Mouse (Mus musculus) left cerebral cortex, postnatal 25 days (tissue): ENCODE measurements around the gene Astn1. TPM values are rescaled to one million over a fixed set of nuclear protein-coding genes. Genes with fewer than 3 reads are reported as not detected.

ENCODE experiments used
- DNase-seq, 2 experiments: peaks; one replicate each; pipeline ENCODE4 v3.0.0; 2022; ENCODE audit warnings: low spot score in 2 of 2, mixed read lengths in 1 of 2
- intact Hi-C: fragments of 180-260 bp; cut with DNase I; formaldehyde crosslinking; loops from one replicate; pipeline ENCODE4 v1.15.1; 2025
- microRNA-seq, 2 experiments: library from miRNA; unstranded; fragments of <30 nt; microRNA quantifications; one replicate each; pipeline ENCODE4 v1.2.0; 2022
- total RNA-seq, 2 experiments: library from RNA; stranded (reverse); gene quantifications; 2 replicates each; pipeline ENCODE4 v1.2.3; 2021

The Astn1 gene
- total RNA-seq, 2 experiments from 2014 or later: 187 to 191 TPM

DNA sequence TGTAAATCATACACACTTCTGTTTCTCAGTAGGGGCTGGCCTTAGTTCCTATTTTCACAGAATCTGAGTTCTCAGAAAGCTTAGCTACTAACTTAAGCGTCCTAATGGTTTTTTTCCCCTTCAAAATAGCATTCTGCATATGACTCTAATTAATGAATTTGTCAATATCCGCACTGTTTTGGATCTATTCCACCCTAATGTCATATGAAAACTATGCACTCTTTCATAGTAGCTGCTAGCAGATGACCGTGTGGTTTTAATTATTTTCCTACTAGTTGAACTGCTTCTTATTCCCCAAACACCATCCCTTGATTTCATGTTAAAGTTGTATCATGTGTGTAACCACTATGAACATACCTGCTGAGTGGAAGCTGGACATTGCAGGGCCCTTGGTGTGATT lies 303.9 kb downstream of the Astn1 start:
- no peak for DNase-seq
- intact Hi-C loops: no loop called here

GRCm38 (mm10) chr1:158669971-158670592 lies 308.0 kb downstream of the Astn1 start:
- peak; percentile 60 to 69 for DNase-seq
- intact Hi-C loops: loop anchor here (1.0 kb wide), 1 partner anchor 465 kb away; no protein-coding TSS in a partner anchor

- intact Hi-C loops: no loop called here
- no peak for DNase-seq
Measured at GRCm38 (mm10) chr1:158687726-158688125, 325.7 kb downstream of the Astn1 start.

- intact Hi-C loops: no loop called here
- DNase-seq: no peak
Measured at GRCm38 (mm10) chr1:158697423-158697822, 335.4 kb downstream of the Astn1 start.

GRCm38 (mm10) chr1:158697859-158698569 lies 335.9 kb downstream of the Astn1 start:
- intact Hi-C loops: no loop called here
- no peak for DNase-seq

DNA sequence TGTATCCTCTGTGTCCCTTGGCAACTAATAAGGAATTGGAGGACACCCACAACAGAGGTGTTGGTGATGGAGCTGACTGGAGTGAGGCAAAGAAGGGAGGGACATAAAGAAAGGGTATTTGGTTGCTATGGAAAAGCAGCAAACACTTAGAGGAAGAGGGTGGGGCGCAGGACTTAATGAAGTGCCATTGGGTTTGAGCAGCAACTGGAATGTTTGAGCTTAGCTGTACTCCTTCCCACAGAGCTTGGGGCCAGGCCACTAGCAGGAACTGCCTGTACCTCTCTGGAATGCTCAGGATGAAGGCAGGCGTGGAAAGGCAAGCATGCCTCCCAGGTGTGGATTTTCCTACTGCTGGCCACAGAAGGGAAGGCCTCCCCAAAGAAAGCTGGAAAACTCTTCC lies 337.2 kb downstream of the Astn1 start:
- intact Hi-C loops: no loop called here

DNA sequence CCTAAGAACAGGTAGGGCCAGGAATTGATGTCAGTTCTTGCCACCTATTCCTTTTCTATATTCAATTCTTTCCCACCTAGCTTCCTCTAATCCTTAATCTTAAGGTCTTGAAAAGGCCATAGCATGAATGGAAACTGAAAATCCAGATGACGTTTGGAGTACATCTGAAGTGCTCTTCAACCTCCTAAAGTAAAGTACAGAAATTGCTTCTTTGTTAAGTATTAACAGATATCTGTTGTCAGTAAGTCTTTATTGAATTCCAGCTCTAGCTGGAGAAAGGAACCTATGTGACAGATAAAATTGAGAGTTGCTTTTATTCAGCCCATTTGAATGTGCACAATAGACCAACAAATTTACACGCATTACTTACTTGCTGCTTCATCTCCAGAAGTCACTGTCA lies 338.1 kb downstream of the Astn1 start:
- intact Hi-C loops: no loop called here
- no peak for DNase-seq

More for the DNA sequence above, 337.2 kb downstream of the Astn1 start:
- DNase-seq: no peak

GRCm38 (mm10) chr1:158701336-158701735 lies 339.3 kb downstream of the Astn1 start:
- intact Hi-C loops: no loop called here
- DNase-seq: no peak

DNA sequence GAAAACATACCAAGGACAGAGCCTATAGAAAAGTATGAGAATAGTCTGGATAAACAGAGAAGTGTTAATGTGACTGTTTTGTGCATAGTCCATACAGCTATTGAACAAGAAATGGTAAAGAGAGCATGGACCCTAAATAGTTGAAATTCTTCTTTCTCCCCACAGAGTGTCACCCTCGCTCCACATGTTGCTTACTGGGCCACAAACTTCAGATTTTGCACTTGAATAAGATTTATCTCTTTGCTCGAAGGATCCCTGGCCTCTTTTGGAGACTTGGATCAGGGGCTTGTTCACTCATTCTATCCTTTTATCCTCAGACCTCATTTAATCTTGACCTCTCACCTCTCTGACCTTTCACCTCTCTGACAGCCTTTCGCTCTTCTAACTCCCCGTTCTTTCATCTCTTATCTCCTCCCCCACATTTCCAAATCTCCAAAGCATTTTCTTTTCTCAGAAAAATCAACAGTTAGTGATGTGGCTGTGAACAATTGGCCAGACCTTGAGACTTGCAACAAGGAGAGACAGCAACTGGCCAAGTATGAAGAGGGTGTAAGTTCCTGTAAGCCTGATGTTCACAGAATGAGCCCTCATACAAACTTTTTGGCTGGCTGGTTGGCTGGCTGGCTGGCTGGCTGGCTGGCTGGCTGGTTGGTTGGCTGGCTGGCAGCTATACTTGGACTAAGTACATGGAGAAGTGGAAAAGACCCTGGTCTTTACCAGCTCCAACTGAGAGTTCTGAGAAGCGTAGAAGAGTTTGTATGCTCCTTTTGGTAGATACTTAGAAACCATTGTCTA lies 351.4 kb downstream of the Astn1 start:
- intact Hi-C loops: loop anchor here (1.0 to 10.0 kb wide), 3 partner anchors 240 to 1471 kb away; no protein-coding TSS in a partner anchor
- DNase-seq: peak; percentile 26 to 60

DNA sequence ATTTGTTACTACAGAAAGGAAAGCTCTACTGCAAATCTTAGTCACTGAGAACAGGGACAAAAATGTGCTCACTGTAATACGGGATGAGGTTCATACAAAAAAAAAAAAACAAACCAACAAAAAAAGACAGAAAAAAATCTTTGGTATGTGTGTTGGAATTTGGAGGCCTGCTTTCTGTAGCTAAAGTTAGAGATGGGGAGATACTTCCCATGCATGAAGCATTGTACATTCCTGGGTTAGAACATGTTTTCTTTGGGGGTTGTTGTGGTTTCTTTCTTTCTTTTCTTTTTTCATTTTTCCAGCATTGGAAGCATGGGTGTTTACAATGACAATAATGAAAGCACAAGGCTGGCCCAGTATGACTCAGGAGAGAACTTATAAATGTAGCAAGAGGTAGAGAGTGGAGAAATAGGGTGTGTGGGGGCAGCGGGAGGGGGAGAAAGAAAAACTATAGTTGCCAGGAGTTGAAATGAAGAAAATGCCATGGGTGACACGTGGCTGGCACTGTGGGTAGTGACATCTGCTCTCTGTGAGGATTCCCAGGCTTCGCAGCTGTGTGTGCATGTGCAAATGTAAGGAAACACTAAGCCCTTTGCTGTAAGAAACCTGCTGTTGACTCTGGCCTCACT lies 370.9 kb downstream of the Astn1 start:
- intact Hi-C loops: no loop called here
- DNase-seq: peak; percentile 32 to 88

DNA sequence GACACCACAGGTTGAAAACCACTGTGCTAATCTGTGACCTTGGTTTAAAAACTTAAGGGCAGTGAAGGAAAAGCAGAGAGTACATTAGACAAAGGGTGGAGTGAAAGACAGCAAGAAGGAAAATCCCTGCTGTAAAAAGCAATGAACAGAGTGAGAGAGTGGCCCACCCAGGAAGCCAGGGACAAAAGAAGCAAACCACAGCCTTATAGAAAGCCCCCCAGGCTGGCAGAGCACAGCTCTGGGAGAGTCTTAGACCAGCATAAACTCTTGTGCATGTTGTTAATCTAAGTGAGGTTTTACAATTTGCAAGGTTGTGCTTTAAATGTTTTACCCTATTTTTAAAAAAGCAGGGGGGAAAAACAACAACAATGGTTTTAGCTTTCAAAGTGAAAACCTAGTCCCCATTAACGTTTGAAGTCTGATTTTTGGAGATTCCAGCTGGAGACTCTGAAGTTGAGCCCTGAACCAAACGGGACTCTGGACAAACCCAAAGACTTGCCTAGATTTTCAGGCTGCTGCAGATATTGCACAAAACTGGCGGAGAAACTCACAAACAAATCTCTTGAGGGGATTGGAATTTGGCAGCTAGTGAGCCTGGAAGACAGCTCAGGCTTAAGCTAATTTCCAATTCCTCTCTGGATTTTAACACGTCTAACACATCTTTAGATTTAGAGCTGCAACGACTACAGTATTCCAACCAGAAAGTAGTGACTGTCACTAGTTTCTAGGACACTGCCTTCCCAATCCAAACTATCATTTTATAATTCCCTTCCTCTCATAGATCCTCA lies 377.3 kb downstream of the Astn1 start:
- intact Hi-C loops: no loop called here

DNA sequence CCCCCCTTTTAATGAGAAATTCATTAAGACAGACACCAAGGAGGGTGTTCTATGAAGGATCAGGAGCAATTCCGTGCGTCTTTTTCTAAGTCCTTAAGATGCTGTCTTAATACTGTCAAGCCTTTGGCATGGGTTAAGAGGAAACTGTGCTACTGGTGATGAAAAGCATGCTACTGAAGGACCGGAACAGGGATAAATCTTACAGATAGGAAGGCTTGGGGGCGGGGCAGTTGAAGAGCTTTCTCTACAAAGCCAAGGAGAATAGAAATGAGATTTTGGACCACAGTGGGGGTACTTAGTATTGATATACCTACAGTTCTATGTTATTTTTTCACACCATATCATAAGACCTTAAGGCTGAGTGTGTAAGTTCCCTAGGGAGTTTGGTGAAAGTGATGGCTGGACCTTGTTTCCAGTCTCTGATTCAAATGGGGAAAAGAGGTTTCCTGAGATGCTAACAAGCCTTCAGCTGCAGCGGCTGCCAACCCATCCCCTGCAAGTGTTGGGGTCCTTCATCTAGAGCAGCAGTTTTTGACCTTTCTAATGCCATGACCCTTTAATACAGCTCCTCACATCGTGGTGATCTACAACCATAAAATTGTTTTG lies 378.2 kb downstream of the Astn1 start:
- intact Hi-C loops: no loop called here
- no peak for DNase-seq

More for the DNA sequence above, 377.3 kb downstream of the Astn1 start:
- peak in 1 of 2 experiments; percentile 15 for DNase-seq

- intact Hi-C loops: no loop called here
Measured at GRCm38 (mm10) chr1:158740949-158741348, 378.9 kb downstream of the Astn1 start.

More at GRCm38 (mm10) chr1:158740949-158741348, 378.9 kb downstream of the Astn1 start:
- DNase-seq: peak; percentile 8 to 80

Small RNA genes lying within 50 kb of the gene (microRNA-seq; reads per million reads assigned to microRNA genes)
- gene Mir488: 293 to 460 reads per million in 2 experiments

Other genes with a start within 250 kb of the Astn1 start
- 100 to 1,000 TPM; 118 to 134 TPM for gene Brinp2, start 5.9 kb upstream of the Astn1 start, total RNA-seq